21 mouse cellular contexts compared by ENCODE assay signal in the genomic region with DNA sequence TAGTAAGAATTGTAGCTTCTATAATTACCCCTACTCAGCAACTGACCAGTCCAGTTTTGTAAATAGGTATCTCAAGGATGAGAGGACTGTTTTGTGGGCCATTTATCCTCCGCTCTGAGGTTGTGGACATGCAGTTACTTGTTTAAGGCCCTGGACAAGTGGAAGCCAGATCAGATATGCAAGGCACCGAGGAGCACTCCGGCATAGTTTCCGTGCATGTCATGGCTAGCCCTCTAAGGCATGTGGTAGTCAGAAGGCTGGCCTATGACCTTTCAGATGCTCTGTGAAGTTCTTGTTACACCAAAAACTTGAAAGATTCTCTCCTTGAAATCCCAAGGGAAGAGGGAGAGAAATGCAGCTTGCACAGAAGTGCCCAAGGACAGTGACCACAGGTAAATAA. TPM values are rescaled to one million over a fixed set of nuclear protein-coding genes. Genes with fewer than 3 reads are reported as not detected.
A peak's percentile ranks its signal among the peaks of the same experiment; 100 is the strongest.
DNase-seq lines count a peak whose midpoint lies in the region.
"Had no signal": no experiment of that assay in that cellular context is flagged by ENCODE, and none has a peak within 500 bp of the region (broad histone marks: within the 10 kb centered on the region; RNA-seq: fewer than 3 reads in every experiment).

No protein-coding gene starts in this region.

- no peak overlapping the region for H3K4me3 ChIP-seq in embryonic facial prominence, embryonic 10.5 days
- H3K4me3 ChIP-seq: embryonic facial prominence, embryonic 12.5 days; forebrain, embryonic 12.5 days; gastrocnemius, adult 2 months; heart, embryonic 15.5 days; hindbrain, embryonic 10.5 days; intestine, embryonic 15.5 days had no signal

- DNase-seq in embryo, embryonic 10 days (ENCODE audit: low spot score) = peak; percentile 46
- DNase-seq in embryo, embryonic 11 days = no peak
- peak; percentile 63 for DNase-seq in urinary bladder, postnatal 14 days (ENCODE audit: low spot score)
- no peak for DNase-seq in urinary bladder, postnatal 4 days (ENCODE audit: low spot score in 2 of 2)
- DNase-seq in embryonic facial prominence, embryonic 10.5 days (ENCODE audit: low spot score) = peak; percentile 36
- DNase-seq in adrenal gland, postnatal 4 days (ENCODE audit: low spot score in 2 of 2) = no peak
- DNase-seq in B cell, adult 2 months = no peak
- DNase-seq: adrenal gland, adult 8-10 months; adrenal gland, postnatal 36 days; cerebellum, adult 11-12 months; cerebellum, adult 9-10 months; cerebellum, postnatal 25 days; gastrocnemius, adult 2 months; gastrocnemius, postnatal 25 days; heart, postnatal 14 days had no signal

- H3K27me3 ChIP-seq in embryonic facial prominence, embryonic 10.5 days (replicated peaks; ENCODE audit: low read depth, poor library complexity, severe bottlenecking) = no peaks in the 10 kb centered on the region
- H3K27me3 ChIP-seq: embryonic facial prominence, embryonic 12.5 days; forebrain, embryonic 12.5 days; heart, embryonic 15.5 days; intestine, embryonic 15.5 days had no signal

- H3K9me3 ChIP-seq in embryonic facial prominence, embryonic 10.5 days = no peaks in the 10 kb centered on the region
- H3K9me3 ChIP-seq: embryonic facial prominence, embryonic 12.5 days; forebrain, embryonic 12.5 days; heart, embryonic 15.5 days; hindbrain, embryonic 10.5 days; intestine, embryonic 15.5 days had no signal

- 67% methylated on average over 4 of the region's 4 CpGs for WGBS in embryonic facial prominence, embryonic 10.5 days

- H3K36me3 ChIP-seq in embryonic facial prominence, embryonic 10.5 days (replicated peaks) = no peaks in the 10 kb centered on the region; the same call in 1 of the 2 replicates
- H3K36me3 ChIP-seq: embryonic facial prominence, embryonic 12.5 days; forebrain, embryonic 12.5 days; heart, embryonic 15.5 days; hindbrain, embryonic 10.5 days; intestine, embryonic 15.5 days had no signal

- no peak overlapping the region for H3K27ac ChIP-seq in embryonic facial prominence, embryonic 10.5 days (replicated peaks)
- H3K27ac ChIP-seq: embryonic facial prominence, embryonic 12.5 days; forebrain, embryonic 12.5 days; gastrocnemius, adult 2 months; heart, embryonic 15.5 days; hindbrain, embryonic 10.5 days; hindbrain, embryonic 14.5 days; intestine, embryonic 15.5 days had no signal

- peaks cover 25% of the 10 kb centered on the region for H3K4me1 ChIP-seq in embryonic facial prominence, embryonic 10.5 days
- H3K4me1 ChIP-seq: forebrain, embryonic 12.5 days; heart, embryonic 15.5 days; intestine, embryonic 15.5 days had no signal

RNA-seq across cellular contexts. Expression of gene Slc1a3, which starts 23.7 kb away (rescaled TPM):
- polyA plus RNA-seq in embryonic facial prominence, embryonic 10.5 days (2016; fragmentation: Nextera tagmentation; extraction: Ambion mirVana) = 24.2 and 25.7 TPM in 2 replicates
- total RNA-seq in adrenal gland, postnatal 4 days (2021) = 10 to 100 TPM in 1 of 2 experiments, 1 to 10 TPM in 1; 8.1 to 11.4 TPM

Comparison
In these comparisons a context has a peak if more than half of its experiments do, and no peak if none do; other contexts are left out.
1. DNase-seq: peak in embryo, embryonic 10 days (single experiment), urinary bladder, postnatal 14 days (single experiment) and embryonic facial prominence, embryonic 10.5 days (single experiment); none in embryo, embryonic 11 days (single experiment), urinary bladder, postnatal 4 days (0 of 2), adrenal gland, postnatal 4 days (0 of 2) and B cell, adult 2 months (0 of 2).